ENCODE assay signal across 23 mouse cellular contexts in genomic region chr11:69731408-69731807, GRCm38 (mm10). TPM values are rescaled to one million over a fixed set of nuclear protein-coding genes. Genes with fewer than 3 reads are reported as not detected.
DNase-seq lines count a peak whose midpoint lies in the region; ATAC-seq and TF ChIP-seq lines count a peak whose summit lies in the region.
"Not testable (repeated sequence)": the region's sequence is repeated elsewhere in the genome, so short reads cannot be mapped to it uniquely, and the experiment has no call there.
"Had no signal": no experiment of that assay in that cellular context is flagged by ENCODE, and none has a peak within 500 bp of the region (broad histone marks: within the 10 kb centered on the region; RNA-seq: fewer than 3 reads in every experiment).

No protein-coding gene starts in this region.

- not testable (repeated sequence) for TF ChIP-seq EP300 in ES-Bruce4 (IDR thresholded peaks at IDR 0.05; ENCODE audit: insufficient read depth, low read depth, low read length); heart, postnatal 0 days (IDR thresholded peaks at IDR 0.05; ENCODE audit: low read depth); liver, postnatal 0 days (IDR thresholded peaks at IDR 0.05; ENCODE audit: low read depth)

- H3K27me3 ChIP-seq in ES-Bruce4 (ENCODE audit: control insufficient read depth, insufficient read depth, low read length, poor library complexity, severe bottlenecking); heart, postnatal 0 days (ENCODE audit: control insufficient read depth, insufficient read depth, low read length); kidney, postnatal 0 days (ENCODE audit: insufficient read depth, low read length); liver, postnatal 0 days (ENCODE audit: insufficient read depth, low read length); small intestine, adult 2 months (ENCODE audit: control insufficient read depth, insufficient read depth, low read length): not testable (repeated sequence)

- not testable (repeated sequence) for H3K4me3 ChIP-seq in ES-Bruce4 (ENCODE audit: low read depth, low read length); heart, postnatal 0 days (ENCODE audit: low read depth, low read length); kidney, postnatal 0 days (replicated peaks; ENCODE audit: low read depth, low read length); liver, postnatal 0 days (ENCODE audit: low read depth, low read length); small intestine, adult 2 months (ENCODE audit: low read depth, low read length)

- not testable (repeated sequence) for ATAC-seq in heart, postnatal 0 days (ENCODE audit: insufficient read depth, low read depth); kidney, postnatal 0 days (replicated peaks; ENCODE audit: low FRiP score, low read depth); liver, postnatal 0 days

- DNase-seq in B cell, adult 2 months = peak; percentile 16 to 28
- peak; percentile 16 for DNase-seq in embryo, embryonic 10.5 days (ENCODE audit: low spot score)
- DNase-seq in heart, postnatal 0 days (ENCODE audit: low spot score); kidney, postnatal 0 days (ENCODE audit: low spot score); liver, postnatal 0 days: not testable (repeated sequence)

- not testable (repeated sequence) for H3K9ac ChIP-seq in ES-Bruce4 (ENCODE audit: low read depth, poor library complexity, severe bottlenecking); heart, postnatal 0 days (replicated peaks; ENCODE audit: low read depth, low read length); kidney, postnatal 0 days (ENCODE audit: low read depth, low read length); liver, postnatal 0 days (replicated peaks)

- peak; percentile 11 for TF ChIP-seq CTCF in ES-Bruce4 (IDR thresholded peaks at IDR 0.05; ENCODE audit: low read depth, low read length)
- TF ChIP-seq CTCF in heart, postnatal 0 days (IDR thresholded peaks at IDR 0.05; ENCODE audit: low read depth) = peak; percentile 22; the same call in 1 of the 2 replicates
- peak; percentile 48 for TF ChIP-seq CTCF in kidney, postnatal 0 days (IDR thresholded peaks at IDR 0.05; ENCODE audit: low read depth)
- TF ChIP-seq CTCF in liver, postnatal 0 days (IDR thresholded peaks at IDR 0.05; ENCODE audit: low read depth) = peak; percentile 63
- TF ChIP-seq CTCF in small intestine, adult 2 months (IDR thresholded peaks at IDR 0.05; ENCODE audit: extremely low read depth, insufficient read length, insufficient replicate concordance, low read depth, low read length) = 0 out of 2 replicates have a peak, but pooled peaks have one; percentile 7

- H3K36me3 ChIP-seq in ES-Bruce4 (ENCODE audit: control insufficient read depth, insufficient read depth, low read length, poor library complexity, severe bottlenecking) = peaks cover 26% of the 10 kb centered on the region
- H3K36me3 ChIP-seq in heart, postnatal 0 days (replicated peaks; ENCODE audit: control insufficient read depth, insufficient read depth, low read length) = peaks cover 26% of the 10 kb centered on the region
- peaks cover 28% of the 10 kb centered on the region for H3K36me3 ChIP-seq in kidney, postnatal 0 days (ENCODE audit: insufficient read depth, low read length)
- peaks cover 27% of the 10 kb centered on the region for H3K36me3 ChIP-seq in liver, postnatal 0 days (replicated peaks; ENCODE audit: insufficient read depth, low read length)
- peaks cover 25% of the 10 kb centered on the region for H3K36me3 ChIP-seq in small intestine, adult 2 months (ENCODE audit: control insufficient read depth, insufficient read depth, low read length)

- not testable (repeated sequence) for H3K4me2 ChIP-seq in heart, postnatal 0 days (ENCODE audit: low read depth, low read length); kidney, postnatal 0 days (ENCODE audit: low read length); liver, postnatal 0 days (ENCODE audit: low read depth, low read length)

- 79% methylated on average over 2 of the region's 3 CpGs for WGBS in heart, postnatal 0 days
- WGBS in kidney, postnatal 0 days = 89% methylated on average over 2 of the region's 3 CpGs
- WGBS in liver, postnatal 0 days (ENCODE audit: insufficient replicate concordance) = 67% methylated on average over 3 of the region's 3 CpGs
- WGBS in small intestine, adult 2 months = 48% methylated on average over 3 of the region's 3 CpGs

- TF ChIP-seq POLR2A in ES-Bruce4 (IDR thresholded peaks at IDR 0.05; ENCODE audit: insufficient read depth, low read length); small intestine, adult 2 months (IDR thresholded peaks at IDR 0.05; ENCODE audit: low read depth, low read length): not testable (repeated sequence)

- not testable (repeated sequence) for H3K27ac ChIP-seq in ES-Bruce4 (ENCODE audit: insufficient read depth, low read length); heart, postnatal 0 days (ENCODE audit: low read depth); kidney, postnatal 0 days; liver, postnatal 0 days (ENCODE audit: low read depth); small intestine, adult 2 months (ENCODE audit: insufficient read depth, low read depth, low read length)

- H3K4me1 ChIP-seq in ES-Bruce4 (ENCODE audit: control insufficient read depth, insufficient read depth, low read length); heart, postnatal 0 days (ENCODE audit: control insufficient read depth, insufficient read depth); kidney, postnatal 0 days (replicated peaks; ENCODE audit: insufficient read depth, low read length); liver, postnatal 0 days (ENCODE audit: insufficient read depth); small intestine, adult 2 months (ENCODE audit: control insufficient read depth, insufficient read depth, insufficient read length, low read length): not testable (repeated sequence)

- H3K9me3 ChIP-seq in ES-Bruce4 (replicated peaks; ENCODE audit: control insufficient read depth, insufficient read depth, low read length, poor library complexity, severe bottlenecking); heart, postnatal 0 days (replicated peaks; ENCODE audit: control insufficient read depth, low read length); kidney, postnatal 0 days (replicated peaks; ENCODE audit: low read length); liver, postnatal 0 days (ENCODE audit: low read length): not testable (repeated sequence)

RNA-seq across cellular contexts. Expression of gene Polr2a, which starts 27.0 kb away (rescaled TPM):
- 102 and 103 TPM in 2 replicates for polyA plus RNA-seq in ES-Bruce4 (2011; ENCODE audit: insufficient read depth, insufficient read length, low read depth, missing spikeins)
- total RNA-seq in heart, postnatal 0 days (2014; rRNA removed; ENCODE audit: low replicate concordance) = 13.4 and 15.6 TPM in 2 replicates
- polyA plus RNA-seq in heart, postnatal 0 days (2015; fragmentation: Nextera tagmentation; extraction: Ambion mirVana) = 6.2 and 6.6 TPM in 2 replicates
- polyA plus RNA-seq in kidney, postnatal 0 days (2015; fragmentation: Nextera tagmentation; extraction: Ambion mirVana) = 19.0 and 21.0 TPM in 2 replicates
- polyA plus RNA-seq in liver, postnatal 0 days (2015; fragmentation: Nextera tagmentation; extraction: Ambion mirVana) = 6.6 and 6.8 TPM in 2 replicates
- polyA plus RNA-seq in small intestine, adult 2 months (2012; rRNA removed) = 22.5 and 62.3 TPM in 2 replicates

RNA-seq across cellular contexts. Expression of gene Slc35g3, which starts 30.4 kb away (rescaled TPM):
- polyA plus RNA-seq in ES-Bruce4 (2011; ENCODE audit: insufficient read depth, insufficient read length, low read depth, missing spikeins) = not detected in 2 replicates
- not detected in 2 replicates for total RNA-seq in heart, postnatal 0 days (2014; rRNA removed; ENCODE audit: low replicate concordance)
- polyA plus RNA-seq in heart, postnatal 0 days (2015; fragmentation: Nextera tagmentation; extraction: Ambion mirVana) = 0.18 TPM in 1 of 2 replicates, not detected in the other
- 0.17 TPM in 1 of 2 replicates, not detected in the other for polyA plus RNA-seq in kidney, postnatal 0 days (2015; fragmentation: Nextera tagmentation; extraction: Ambion mirVana)
- not detected in 2 replicates for polyA plus RNA-seq in liver, postnatal 0 days (2015; fragmentation: Nextera tagmentation; extraction: Ambion mirVana)
- polyA plus RNA-seq in small intestine, adult 2 months (2012; rRNA removed) = 0.08 and 0.16 TPM in 2 replicates
- total RNA-seq: adrenal gland, postnatal 14 days; gastrocnemius, adult 8-10 months; heart, adult 8-10 months; heart, postnatal 25 days; layer of hippocampus, adult 18-20 months; left cerebral cortex, adult 8-10 months; left cerebral cortex, postnatal 36 days; midbrain, postnatal 0 days had no signal
- polyA plus RNA-seq: embryonic facial prominence, embryonic 13.5 days; forebrain, embryonic 10.5 days; heart, embryonic 14.5 days; limb, embryonic 13.5 days; liver, embryonic 12.5 days; neural tube, embryonic 12.5 days; spleen, adult 2 months; thymus, postnatal 0 days had no signal

RNA-seq across cellular contexts. Expression of gene Zbtb4, which starts 34.3 kb away (rescaled TPM):
- 3.6 and 4.8 TPM in 2 replicates for polyA plus RNA-seq in ES-Bruce4 (2011; ENCODE audit: insufficient read depth, insufficient read length, low read depth, missing spikeins)
- 21.2 and 28.7 TPM in 2 replicates for total RNA-seq in heart, postnatal 0 days (2014; rRNA removed; ENCODE audit: low replicate concordance)
- polyA plus RNA-seq in heart, postnatal 0 days (2015; fragmentation: Nextera tagmentation; extraction: Ambion mirVana) = 2.6 and 2.9 TPM in 2 replicates
- 2.7 and 3.3 TPM in 2 replicates for polyA plus RNA-seq in kidney, postnatal 0 days (2015; fragmentation: Nextera tagmentation; extraction: Ambion mirVana)
- 0.67 and 0.75 TPM in 2 replicates for polyA plus RNA-seq in liver, postnatal 0 days (2015; fragmentation: Nextera tagmentation; extraction: Ambion mirVana)
- 12.1 and 16.5 TPM in 2 replicates for polyA plus RNA-seq in small intestine, adult 2 months (2012; rRNA removed)

RNA-seq across cellular contexts. Expression of gene Tnfsfm13, which starts 35.5 kb away (rescaled TPM):
- polyA plus RNA-seq in ES-Bruce4 (2011; ENCODE audit: insufficient read depth, insufficient read length, low read depth, missing spikeins) = 1.9 and 3.6 TPM in 2 replicates
- 0.65 and 1.8 TPM in 2 replicates for total RNA-seq in heart, postnatal 0 days (2014; rRNA removed; ENCODE audit: low replicate concordance)
- 2.8 and 3.0 TPM in 2 replicates for polyA plus RNA-seq in heart, postnatal 0 days (2015; fragmentation: Nextera tagmentation; extraction: Ambion mirVana)
- polyA plus RNA-seq in kidney, postnatal 0 days (2015; fragmentation: Nextera tagmentation; extraction: Ambion mirVana) = 8.0 and 8.4 TPM in 2 replicates
- polyA plus RNA-seq in liver, postnatal 0 days (2015; fragmentation: Nextera tagmentation; extraction: Ambion mirVana) = 1.1 and 1.4 TPM in 2 replicates
- 1.8 and 2.3 TPM in 2 replicates for polyA plus RNA-seq in small intestine, adult 2 months (2012; rRNA removed)

RNA-seq across cellular contexts. Expression of gene Tnfsf12, which starts 35.8 kb away (rescaled TPM):
- polyA plus RNA-seq in ES-Bruce4 (2011; ENCODE audit: insufficient read depth, insufficient read length, low read depth, missing spikeins) = 3.4 and 4.1 TPM in 2 replicates
- total RNA-seq in heart, postnatal 0 days (2014; rRNA removed; ENCODE audit: low replicate concordance) = 8.5 and 9.3 TPM in 2 replicates
- polyA plus RNA-seq in heart, postnatal 0 days (2015; fragmentation: Nextera tagmentation; extraction: Ambion mirVana) = 5.3 and 5.5 TPM in 2 replicates
- 14.1 and 15.8 TPM in 2 replicates for polyA plus RNA-seq in kidney, postnatal 0 days (2015; fragmentation: Nextera tagmentation; extraction: Ambion mirVana)
- polyA plus RNA-seq in liver, postnatal 0 days (2015; fragmentation: Nextera tagmentation; extraction: Ambion mirVana) = 2.8 and 3.6 TPM in 2 replicates
- polyA plus RNA-seq in small intestine, adult 2 months (2012; rRNA removed) = 11.9 and 13.7 TPM in 2 replicates

Comparison
In these comparisons a context has a peak if more than half of its experiments do, and no peak if none do; other contexts are left out.
1. CTCF ChIP-seq: peak in every context shown above with its lines; median percentile 63 in liver, postnatal 0 days; 48 in kidney, postnatal 0 days; 22 in heart, postnatal 0 days; 11 in ES-Bruce4; 7 in small intestine, adult 2 months.